Mouse (Mus musculus): ENCODE data around the gene Gm20388. TPM values are rescaled to one million over a fixed set of nuclear protein-coding genes. Genes with fewer than 3 reads are reported as not detected.

Gm20388 gene
- polyA plus RNA-seq, 1 experiment: 59.3 TPM

DNA sequence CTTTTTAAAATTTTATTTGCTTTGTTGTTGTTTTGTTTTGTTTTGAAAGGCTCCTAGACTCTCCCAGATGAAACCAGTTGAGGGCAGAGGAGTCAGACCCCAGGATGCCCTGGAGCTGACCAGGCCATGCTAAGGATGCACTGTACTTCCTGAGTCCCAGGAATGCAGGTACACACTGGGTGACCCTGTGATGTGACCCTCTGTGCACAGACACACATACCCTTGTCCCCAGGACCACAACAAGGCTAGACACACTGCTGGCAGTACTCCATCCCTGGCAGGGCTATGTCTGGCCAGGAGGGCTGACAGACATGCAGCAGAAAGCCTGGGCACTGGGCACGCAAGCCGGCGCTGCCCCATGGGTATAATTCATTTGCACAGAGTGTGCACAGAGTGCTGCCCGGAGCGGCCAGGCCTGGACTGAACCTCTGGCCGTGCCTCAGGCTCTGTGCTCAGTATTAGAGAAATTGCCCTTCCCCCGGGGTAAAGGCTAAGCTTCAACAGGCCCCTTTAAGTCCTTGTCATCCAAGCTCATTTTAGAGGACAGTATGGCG is 2856.1 kb downstream of the Gm20388 start:
- TF ChIP-seq POLR2A (IDR thresholded peaks at IDR 0.05; ENCODE audit: borderline replicate concordance, extremely low read depth, insufficient read depth, insufficient read length, poor library complexity, severe bottlenecking) (no peak), CTCF (IDR thresholded peaks at IDR 0.05; ENCODE audit: borderline replicate concordance, extremely low read depth, insufficient read depth, insufficient read length) (no peak)
- DNase-seq (ENCODE audit: low read depth): no peak

DNA sequence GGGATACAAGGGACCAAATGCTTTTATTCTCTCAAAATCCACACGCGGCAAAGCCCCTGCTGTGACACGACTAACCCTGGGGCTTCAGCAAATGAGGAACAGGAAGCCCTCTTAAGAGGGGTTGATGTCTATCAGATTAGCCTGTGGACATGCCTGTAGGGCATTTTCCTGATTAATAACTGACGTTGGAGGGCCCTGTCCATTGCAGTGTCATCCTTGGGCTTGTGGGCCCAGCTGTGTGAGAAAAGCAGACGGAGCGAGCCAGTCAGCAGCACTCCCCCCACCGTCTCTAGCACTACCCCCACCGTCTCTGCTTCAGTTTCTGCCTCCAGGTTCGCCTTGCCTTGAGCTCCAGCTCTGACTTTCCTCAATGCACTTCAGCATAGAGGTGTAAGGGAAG is 2856.6 kb downstream of the Gm20388 start:
- no peak for TF ChIP-seq CTCF (IDR thresholded peaks at IDR 0.05; ENCODE audit: borderline replicate concordance, extremely low read depth, insufficient read depth, insufficient read length)
- no peak for TF ChIP-seq POLR2A (IDR thresholded peaks at IDR 0.05; ENCODE audit: borderline replicate concordance, extremely low read depth, insufficient read depth, insufficient read length, poor library complexity, severe bottlenecking)
- peak; percentile 14 for DNase-seq (ENCODE audit: low read depth)

DNA sequence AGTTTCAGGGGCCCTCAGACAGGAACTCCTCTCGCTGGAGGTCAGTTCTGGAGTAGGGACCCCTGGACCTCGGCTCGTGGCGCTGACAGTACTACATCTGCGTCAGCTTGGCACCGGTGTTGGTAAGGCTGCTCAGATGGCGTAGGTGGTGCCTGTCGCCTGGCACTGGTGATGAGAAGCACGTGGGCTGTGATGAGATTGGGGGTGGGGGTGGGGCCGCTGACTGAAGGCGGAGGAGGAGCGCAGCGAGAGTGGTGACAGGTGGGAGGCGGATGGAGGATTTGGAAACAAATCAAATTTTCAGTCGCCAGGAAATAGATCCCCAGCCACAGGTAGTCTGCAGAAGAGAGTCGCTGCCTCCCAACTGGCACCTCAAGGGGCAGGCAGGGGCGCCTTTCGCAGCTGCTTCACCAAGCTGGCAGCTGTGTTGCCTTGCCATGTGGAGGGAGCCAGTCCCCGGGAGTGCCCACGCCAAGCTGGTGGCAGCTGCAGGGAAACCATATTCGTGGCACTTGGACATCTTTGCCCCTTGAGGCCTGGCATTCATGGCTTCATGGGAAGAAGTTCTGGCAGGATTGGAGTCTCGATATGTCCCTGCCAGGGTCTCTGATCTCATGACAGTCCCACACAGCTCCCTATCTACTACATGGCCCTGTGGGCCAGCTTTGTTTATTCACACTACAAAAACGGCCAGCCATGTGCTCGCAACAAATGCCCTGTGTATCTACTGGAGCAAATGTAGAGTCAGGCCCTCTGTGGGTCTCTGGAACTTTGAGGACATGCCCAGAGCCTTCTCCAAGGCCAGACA is 2858.8 kb downstream of the Gm20388 start:
- DNase-seq (ENCODE audit: low read depth): peak; percentile 84
- TF ChIP-seq POLR2A (IDR thresholded peaks at IDR 0.05; ENCODE audit: borderline replicate concordance, extremely low read depth, insufficient read depth, insufficient read length, poor library complexity, severe bottlenecking) (no peak), CTCF (IDR thresholded peaks at IDR 0.05; ENCODE audit: borderline replicate concordance, extremely low read depth, insufficient read depth, insufficient read length) (no peak)

DNA sequence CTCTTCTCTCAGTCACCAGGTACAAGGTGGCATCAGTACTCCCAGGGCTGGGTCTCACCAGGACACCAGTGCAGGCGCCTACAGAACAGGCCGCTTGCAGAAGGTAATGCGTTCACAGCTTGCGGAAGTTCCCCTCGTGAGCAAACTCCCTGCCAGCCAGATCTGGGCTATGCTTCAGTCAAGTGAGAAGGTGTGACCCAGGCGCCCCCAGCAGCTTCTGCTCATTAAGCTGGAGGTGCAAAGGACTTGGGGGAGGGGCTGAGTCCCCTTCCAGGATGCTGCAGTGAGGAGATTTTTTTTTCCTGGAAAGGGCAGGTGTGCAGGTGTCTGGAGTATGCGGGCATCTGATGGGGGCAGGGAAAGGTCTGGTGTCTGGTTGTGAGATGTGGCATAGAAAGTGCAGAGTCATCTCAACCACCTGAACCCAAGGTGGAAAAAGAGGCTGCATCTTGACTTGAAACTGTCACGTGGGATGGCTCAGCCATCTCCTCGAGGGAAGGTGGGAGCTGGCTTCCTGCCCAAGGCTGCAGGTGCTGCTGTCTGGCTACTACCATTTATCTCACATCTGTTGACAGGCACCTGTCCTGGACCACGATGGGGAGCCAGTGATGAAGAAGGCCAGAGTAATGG is 2861.9 kb downstream of the Gm20388 start:
- DNase-seq (ENCODE audit: low read depth): peak; percentile 63
- TF ChIP-seq CTCF (IDR thresholded peaks at IDR 0.05; ENCODE audit: borderline replicate concordance, extremely low read depth, insufficient read depth, insufficient read length) (no peak), POLR2A (IDR thresholded peaks at IDR 0.05; ENCODE audit: borderline replicate concordance, extremely low read depth, insufficient read depth, insufficient read length, poor library complexity, severe bottlenecking) (no peak)

DNA sequence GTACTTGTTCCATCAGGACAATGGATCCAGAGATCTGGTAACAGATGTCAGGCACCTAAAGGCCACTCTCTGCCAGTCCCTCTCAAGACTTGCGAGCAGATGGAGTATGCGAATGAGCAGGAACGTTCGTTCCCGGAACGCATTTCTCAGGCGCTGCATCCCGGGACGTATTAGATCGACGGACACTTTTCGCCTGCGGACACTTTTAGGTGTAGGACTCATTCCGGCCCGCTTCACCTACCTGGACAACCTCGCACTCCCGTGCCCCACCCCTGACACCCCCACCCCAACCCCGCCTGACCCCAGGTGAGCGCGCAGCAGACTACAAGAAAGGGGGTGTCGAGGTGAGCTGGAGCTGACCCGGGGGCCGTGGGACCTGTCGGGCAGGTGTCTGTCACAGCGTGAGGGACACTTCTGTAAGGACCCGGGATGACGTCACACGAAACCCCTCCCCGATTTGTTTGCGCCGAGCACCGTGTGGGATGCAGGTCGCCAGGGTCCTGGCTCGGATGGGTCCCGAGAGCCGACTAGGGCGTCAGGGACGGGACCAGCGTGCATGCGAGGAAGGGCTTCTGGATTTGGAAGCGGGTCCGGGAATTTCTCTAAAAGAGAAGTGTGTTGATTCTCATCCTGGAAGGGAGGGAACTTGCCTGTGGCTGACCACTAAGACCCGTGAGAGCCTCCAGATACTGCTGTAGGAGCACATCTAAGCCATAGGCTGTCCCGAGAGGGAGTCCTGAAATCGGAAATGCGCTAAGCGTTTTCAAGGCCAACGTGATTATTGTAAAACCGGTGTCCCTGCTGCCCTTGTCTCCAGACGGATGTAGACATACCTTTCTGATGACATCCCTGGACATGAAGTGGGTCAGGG is 2864.9 kb downstream of the Gm20388 start, which contains the start of gene Acsf3:
Gene Acsf3, plus strand, starts transcription at position 202 of the 871 bp plus-strand sequence.
- DNase-seq (ENCODE audit: low read depth): peak; percentile 88
- no peak for TF ChIP-seq POLR2A (IDR thresholded peaks at IDR 0.05; ENCODE audit: borderline replicate concordance, extremely low read depth, insufficient read depth, insufficient read length, poor library complexity, severe bottlenecking)

GRCm38 (mm10) chr8:122777701-122778100 is 2867.1 kb downstream of the Gm20388 start:
- TF ChIP-seq CTCF (IDR thresholded peaks at IDR 0.05; ENCODE audit: borderline replicate concordance, extremely low read depth, insufficient read depth, insufficient read length) (no peak), POLR2A (IDR thresholded peaks at IDR 0.05; ENCODE audit: borderline replicate concordance, extremely low read depth, insufficient read depth, insufficient read length, poor library complexity, severe bottlenecking) (no peak)
- DNase-seq (ENCODE audit: low read depth): no peak

- TF ChIP-seq CTCF (IDR thresholded peaks at IDR 0.05; ENCODE audit: borderline replicate concordance, extremely low read depth, insufficient read depth, insufficient read length) (no peak), POLR2A (IDR thresholded peaks at IDR 0.05; ENCODE audit: borderline replicate concordance, extremely low read depth, insufficient read depth, insufficient read length, poor library complexity, severe bottlenecking) (no peak)
- no peak for DNase-seq (ENCODE audit: low read depth)
Measured at GRCm38 (mm10) chr8:122778703-122779239, 2868.1 kb downstream of the Gm20388 start.

GRCm38 (mm10) chr8:122779255-122779654 is 2868.6 kb downstream of the Gm20388 start:
- TF ChIP-seq CTCF (IDR thresholded peaks at IDR 0.05; ENCODE audit: borderline replicate concordance, extremely low read depth, insufficient read depth, insufficient read length) (no peak), POLR2A (IDR thresholded peaks at IDR 0.05; ENCODE audit: borderline replicate concordance, extremely low read depth, insufficient read depth, insufficient read length, poor library complexity, severe bottlenecking) (no peak)
- DNase-seq (ENCODE audit: low read depth): no peak

DNA sequence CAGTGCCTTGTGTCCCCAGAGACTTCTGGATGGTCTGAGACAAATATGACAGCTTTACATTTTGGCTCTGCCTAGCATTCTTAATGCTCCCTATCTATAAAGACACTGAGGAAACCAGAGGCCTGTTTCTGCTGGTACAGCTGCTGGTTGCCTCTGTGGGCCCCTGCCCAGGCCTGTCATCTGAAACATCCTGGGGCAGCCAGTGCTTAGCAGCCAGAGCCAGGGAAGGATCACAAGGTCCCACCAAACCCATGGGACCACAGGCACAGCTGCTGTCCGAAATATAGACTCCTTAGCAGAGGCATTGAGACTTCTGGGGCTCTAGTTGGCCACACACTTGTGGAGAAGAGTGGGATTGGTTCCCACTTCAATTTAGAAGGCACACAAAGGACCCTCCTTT is 2874.1 kb downstream of the Gm20388 start:
- TF ChIP-seq CTCF (IDR thresholded peaks at IDR 0.05; ENCODE audit: borderline replicate concordance, extremely low read depth, insufficient read depth, insufficient read length) (no peak), POLR2A (IDR thresholded peaks at IDR 0.05; ENCODE audit: borderline replicate concordance, extremely low read depth, insufficient read depth, insufficient read length, poor library complexity, severe bottlenecking) (no peak)
- DNase-seq (ENCODE audit: low read depth): no peak

GRCm38 (mm10) chr8:122789796-122790195 is 2879.2 kb downstream of the Gm20388 start:
- DNase-seq (ENCODE audit: low read depth): no peak
- TF ChIP-seq POLR2A (IDR thresholded peaks at IDR 0.05; ENCODE audit: borderline replicate concordance, extremely low read depth, insufficient read depth, insufficient read length, poor library complexity, severe bottlenecking) (no peak), CTCF (IDR thresholded peaks at IDR 0.05; ENCODE audit: borderline replicate concordance, extremely low read depth, insufficient read depth, insufficient read length) (no peak)

Measured in brain, embryonic 14.5 days (tissue).